Mouse (Mus musculus): ENCODE data around the gene Myo5c. TPM values are rescaled to one million over a fixed set of nuclear protein-coding genes. Genes with fewer than 3 reads are reported as not detected.

Myo5c gene
- 0.98 and 1.8 TPM in 2 replicates for polyA plus RNA-seq (2016; fragmentation: Nextera tagmentation; extraction: Ambion mirVana)

- Histone ChIP-seq H3K36me3 (no peaks in the 10 kb centered on the region), H3K27me3 (peaks cover 45% of the 10 kb centered on the region), H3K4me3 (peak within 1 kb of the TSS; percentile 40), H3K9me3 (no peaks in the 10 kb centered on the region), H3K9ac (replicated peaks) (peak within 1 kb of the TSS; percentile 37), H3K4me2 (replicated peaks) (peak within 1 kb of the TSS; percentile 63), H3K27ac (replicated peaks) (no peak within 1 kb of the TSS), H3K4me1 (peaks cover 9% of the 10 kb centered on the region)
- ATAC-seq (ENCODE audit: low FRiP score, low read depth), result peak; percentile 44; the same call in 1 of the 2 replicates
- 4% methylated on average over 47 of the region's 48 CpGs for WGBS
Observed at GRCm38 (mm10) chr9:75231841-75232746, at the start of gene Myo5c. Gene Myo5c (plus strand): TSS chr9:75232020.

GRCm38 (mm10) chr9:75187646-75188260, 44.1 kb upstream of the Myo5c start:
- Histone ChIP-seq H3K4me2 (replicated peaks) (no peak overlapping the region), H3K9ac (replicated peaks) (no peak overlapping the region), H3K9me3 (no peaks in the 10 kb centered on the region), H3K4me3 (no peak overlapping the region), H3K27me3 (no peaks in the 10 kb centered on the region), H3K4me1 (no peaks in the 10 kb centered on the region), H3K27ac (replicated peaks) (0 out of 2 replicates have a peak overlapping the region, but pooled peaks have one; percentile 15), H3K36me3 (peaks cover 66% of the 10 kb centered on the region)
- no peak for ATAC-seq (ENCODE audit: low FRiP score, low read depth)
- WGBS, result 89% methylated on average over 3 of the region's 3 CpGs

GRCm38 (mm10) chr9:75193858-75194257, 38.0 kb upstream of the Myo5c start:
- H3K27ac ChIP-seq (replicated peaks), result 0 out of 2 replicates have a peak overlapping the region, but pooled peaks have one; percentile 15
- H3K4me2 ChIP-seq (replicated peaks), result no peak overlapping the region
- H3K9me3 ChIP-seq, result no peaks in the 10 kb centered on the region
- H3K9ac ChIP-seq (replicated peaks), result no peak overlapping the region
- peaks cover 41% of the 10 kb centered on the region for H3K36me3 ChIP-seq
- no peaks in the 10 kb centered on the region for H3K27me3 ChIP-seq
- no peak for ATAC-seq (ENCODE audit: low FRiP score, low read depth)
- no peaks in the 10 kb centered on the region; the same call in 1 of the 2 replicates for H3K4me1 ChIP-seq
- H3K4me3 ChIP-seq, result no peak overlapping the region
- 35% methylated on average over 4 of the region's 4 CpGs for WGBS

DNA sequence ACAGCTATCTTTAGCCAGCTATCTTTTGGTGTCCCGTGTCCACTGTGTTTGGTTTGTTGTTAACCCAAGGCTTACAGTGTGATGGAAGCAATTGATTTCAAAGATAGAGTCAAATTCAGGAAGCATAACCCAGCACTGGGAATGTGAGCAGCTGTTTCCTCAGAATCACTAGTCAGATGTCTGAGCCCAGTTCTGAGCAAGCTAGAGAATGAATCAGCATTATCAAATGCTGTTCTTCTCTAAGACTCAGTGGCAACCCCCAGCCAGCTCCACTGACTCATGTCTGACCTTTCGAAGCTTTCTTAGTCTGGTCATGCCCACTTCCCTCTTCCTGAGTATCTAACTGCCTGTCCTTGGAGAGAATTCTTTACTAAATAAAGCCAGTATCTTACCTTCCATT, 35.5 kb upstream of the Myo5c start:
- Histone ChIP-seq H3K4me2 (replicated peaks) (no peak overlapping the region), H3K27me3 (no peaks in the 10 kb centered on the region), H3K9me3 (no peaks in the 10 kb centered on the region), H3K27ac (replicated peaks) (no peak overlapping the region), H3K9ac (replicated peaks) (no peak overlapping the region), H3K4me1 (no peaks in the 10 kb centered on the region; the same call in 1 of the 2 replicates), H3K36me3 (peaks cover 37% of the 10 kb centered on the region), H3K4me3 (no peak overlapping the region)
- WGBS, result 76% methylated on average over 2 of the region's 2 CpGs
- no peak for ATAC-seq (ENCODE audit: low FRiP score, low read depth)

- no peak overlapping the region for H3K4me3 ChIP-seq
- H3K36me3 ChIP-seq, result peaks cover 45% of the 10 kb centered on the region
- H3K9ac ChIP-seq (replicated peaks), result no peak overlapping the region
- H3K4me2 ChIP-seq (replicated peaks), result no peak overlapping the region
- H3K4me1 ChIP-seq, result no peaks in the 10 kb centered on the region; the same call in 1 of the 2 replicates
- 47% methylated on average over 6 of the region's 6 CpGs for WGBS
- no peak for ATAC-seq (ENCODE audit: low FRiP score, low read depth)
- H3K9me3 ChIP-seq, result no peaks in the 10 kb centered on the region
- H3K27ac ChIP-seq (replicated peaks), result no peak overlapping the region
- no peaks in the 10 kb centered on the region for H3K27me3 ChIP-seq
Observed at GRCm38 (mm10) chr9:75197297-75197696, 34.5 kb upstream of the Myo5c start.

GRCm38 (mm10) chr9:75201506-75201905, 30.3 kb upstream of the Myo5c start:
- Histone ChIP-seq H3K27ac (replicated peaks) (no peak overlapping the region), H3K4me3 (no peak overlapping the region), H3K9ac (replicated peaks) (no peak overlapping the region), H3K27me3 (no peaks in the 10 kb centered on the region), H3K4me1 (no peaks in the 10 kb centered on the region), H3K9me3 (no peaks in the 10 kb centered on the region), H3K36me3 (peaks cover 66% of the 10 kb centered on the region), H3K4me2 (replicated peaks) (no peak overlapping the region)
- WGBS, result 96% methylated on average over 1 of the region's 1 CpGs
- ATAC-seq (ENCODE audit: low FRiP score, low read depth), result no peak

GRCm38 (mm10) chr9:75202036-75202435, 29.8 kb upstream of the Myo5c start:
- Histone ChIP-seq H3K4me1 (no peaks in the 10 kb centered on the region), H3K4me3 (no peak overlapping the region), H3K36me3 (peaks cover 66% of the 10 kb centered on the region), H3K4me2 (replicated peaks) (no peak overlapping the region), H3K27ac (replicated peaks) (no peak overlapping the region), H3K27me3 (no peaks in the 10 kb centered on the region), H3K9ac (replicated peaks) (no peak overlapping the region), H3K9me3 (no peaks in the 10 kb centered on the region)
- ATAC-seq (ENCODE audit: low FRiP score, low read depth), result no peak
- WGBS, result 93% methylated on average over 2 of the region's 2 CpGs

- WGBS, result 87% methylated on average over 1 of the region's 1 CpGs
- H3K4me1 ChIP-seq, result no peaks in the 10 kb centered on the region
- no peak overlapping the region for H3K4me3 ChIP-seq
- H3K9me3 ChIP-seq, result no peaks in the 10 kb centered on the region
- no peak overlapping the region for H3K27ac ChIP-seq (replicated peaks)
- no peaks in the 10 kb centered on the region for H3K27me3 ChIP-seq
- no peak overlapping the region for H3K9ac ChIP-seq (replicated peaks)
- peaks cover 57% of the 10 kb centered on the region for H3K36me3 ChIP-seq
- ATAC-seq (ENCODE audit: low FRiP score, low read depth), result no peak
- no peak overlapping the region for H3K4me2 ChIP-seq (replicated peaks)
Observed at GRCm38 (mm10) chr9:75209246-75209645, 22.6 kb upstream of the Myo5c start.

GRCm38 (mm10) chr9:75210269-75210668, 21.6 kb upstream of the Myo5c start:
- no peak overlapping the region for H3K9ac ChIP-seq (replicated peaks)
- no peaks in the 10 kb centered on the region for H3K9me3 ChIP-seq
- no peaks in the 10 kb centered on the region for H3K27me3 ChIP-seq
- H3K36me3 ChIP-seq, result peaks cover 57% of the 10 kb centered on the region
- no peak overlapping the region for H3K27ac ChIP-seq (replicated peaks)
- H3K4me2 ChIP-seq (replicated peaks), result no peak overlapping the region
- ATAC-seq (ENCODE audit: low FRiP score, low read depth), result no peak
- H3K4me3 ChIP-seq, result no peak overlapping the region
- 58% methylated on average over 2 of the region's 2 CpGs for WGBS
- no peaks in the 10 kb centered on the region for H3K4me1 ChIP-seq

GRCm38 (mm10) chr9:75214743-75215413, 16.9 kb upstream of the Myo5c start:
- H3K27ac ChIP-seq (replicated peaks), result no peak overlapping the region
- no peaks in the 10 kb centered on the region for H3K4me1 ChIP-seq
- WGBS, result 94% methylated on average over 11 of the region's 11 CpGs
- no peak for ATAC-seq (ENCODE audit: low FRiP score, low read depth)
- H3K9me3 ChIP-seq, result no peaks in the 10 kb centered on the region
- no peak overlapping the region for H3K4me2 ChIP-seq (replicated peaks)
- peaks cover 66% of the 10 kb centered on the region for H3K36me3 ChIP-seq
- no peaks in the 10 kb centered on the region for H3K27me3 ChIP-seq
- H3K9ac ChIP-seq (replicated peaks), result no peak overlapping the region
- H3K4me3 ChIP-seq, result no peak overlapping the region

DNA sequence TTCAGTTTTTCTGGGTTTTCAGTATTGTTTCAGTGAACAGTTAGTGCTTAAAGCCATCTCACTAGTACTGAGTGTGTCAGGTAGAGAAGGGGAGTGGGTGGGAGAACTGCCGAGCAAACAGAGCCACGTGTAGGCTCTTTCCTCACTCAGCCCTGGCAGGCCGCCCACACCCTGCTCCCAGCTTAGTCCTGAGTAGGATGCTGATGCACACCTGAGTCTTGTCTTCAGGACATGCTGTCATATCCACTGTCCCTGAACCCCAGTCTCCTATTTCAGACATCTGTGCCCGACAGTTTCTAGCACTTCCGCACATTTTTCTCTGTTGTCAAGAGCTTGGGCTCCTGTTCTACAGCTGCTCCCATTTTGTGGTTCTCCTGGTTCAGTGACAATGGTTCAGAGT, 11.9 kb upstream of the Myo5c start:
- Histone ChIP-seq H3K27ac (replicated peaks) (no peak overlapping the region), H3K9ac (replicated peaks) (no peak overlapping the region), H3K36me3 (peaks cover 38% of the 10 kb centered on the region), H3K4me2 (replicated peaks) (no peak overlapping the region), H3K9me3 (no peaks in the 10 kb centered on the region), H3K4me1 (no peaks in the 10 kb centered on the region), H3K4me3 (no peak overlapping the region), H3K27me3 (no peaks in the 10 kb centered on the region)
- 88% methylated on average over 5 of the region's 5 CpGs for WGBS
- no peak for ATAC-seq (ENCODE audit: low FRiP score, low read depth)
